Mouse (Mus musculus) urinary bladder, postnatal 36 days (tissue): ENCODE data around the gene Syn2.
A peak's percentile ranks its signal among the peaks of the same experiment; 100 is the strongest.
"Not testable (repeated sequence)": the region's sequence is repeated elsewhere in the genome, so short reads cannot be mapped to it uniquely, and the experiment has no call there.

Source experiments
- DNase-seq, 2 experiments: peaks; one replicate each; pipeline ENCODE4 v3.0.0; 2022; ENCODE audit warnings: low spot score in 2 of 2, mixed read lengths in 1 of 2

The Syn2 gene

GRCm38 (mm10) chr6:115174845-115175244, 40.1 kb downstream of the Syn2 start:
- DNase-seq: no peak

- peak; percentile 20 to 28 for DNase-seq
Observed at GRCm38 (mm10) chr6:115178826-115179225, 44.1 kb downstream of the Syn2 start.

- DNase-seq: no peak
Observed at GRCm38 (mm10) chr6:115181094-115181493, 46.4 kb downstream of the Syn2 start.

- DNase-seq: no peak
Observed at GRCm38 (mm10) chr6:115191111-115191510, 56.4 kb downstream of the Syn2 start.

- DNase-seq: no peak
Observed at GRCm38 (mm10) chr6:115200753-115201152, 66.1 kb downstream of the Syn2 start.

GRCm38 (mm10) chr6:115203029-115203428, 68.3 kb downstream of the Syn2 start:
- DNase-seq: no peak

GRCm38 (mm10) chr6:115210187-115210586, 75.5 kb downstream of the Syn2 start:
- no peak for DNase-seq

- no peak for DNase-seq
Observed at GRCm38 (mm10) chr6:115210820-115211219, 76.1 kb downstream of the Syn2 start.

GRCm38 (mm10) chr6:115212132-115212903, 77.6 kb downstream of the Syn2 start:
- no peak for DNase-seq

- no peak for DNase-seq
Observed at GRCm38 (mm10) chr6:115213129-115213528, 78.4 kb downstream of the Syn2 start.

GRCm38 (mm10) chr6:115221215-115221641, 86.5 kb downstream of the Syn2 start:
- peak in 1 of 2 experiments; percentile 23 for DNase-seq

GRCm38 (mm10) chr6:115225519-115225918, 90.8 kb downstream of the Syn2 start:
- DNase-seq: no peak

- DNase-seq: no peak
Observed at GRCm38 (mm10) chr6:115227043-115227442, 92.3 kb downstream of the Syn2 start, which contains the start of gene Gm17482. Gene Gm17482 (plus strand): TSS chr6:115227343.

- DNase-seq: peak; percentile 81 to 82
Observed at GRCm38 (mm10) chr6:115227529-115227928, 92.8 kb downstream of the Syn2 start.

GRCm38 (mm10) chr6:115230557-115230956, 95.9 kb downstream of the Syn2 start:
- DNase-seq: no peak

GRCm38 (mm10) chr6:115231836-115232235, 97.1 kb downstream of the Syn2 start:
- DNase-seq: no peak

- peak in 1 of 2 experiments; percentile 41 for DNase-seq
Observed at GRCm38 (mm10) chr6:115232562-115232961, 97.9 kb downstream of the Syn2 start.

GRCm38 (mm10) chr6:115238031-115239027, 103.6 kb downstream of the Syn2 start:
- DNase-seq: peak in 1 of 2 experiments; percentile 61

GRCm38 (mm10) chr6:115239335-115239734, 104.6 kb downstream of the Syn2 start:
- no peak for DNase-seq

- not testable (repeated sequence) for DNase-seq
Observed at GRCm38 (mm10) chr6:115240431-115240830, 105.7 kb downstream of the Syn2 start.

- no peak for DNase-seq
Observed at GRCm38 (mm10) chr6:115241131-115241699, 106.5 kb downstream of the Syn2 start.

GRCm38 (mm10) chr6:115241939-115242338, 107.2 kb downstream of the Syn2 start:
- no peak for DNase-seq
